Mouse (Mus musculus) E14TG2a.4 (cell line): ENCODE measurements at regions not wholly inside any gene's neighbourhood (a gene's known extent, or its start where the extent isn't known, plus 50 kb on each side); places are given as distances from the start of the nearest gene placed in this dataset.

ENCODE experiments used
- CTCF ChIP-seq: conservative IDR thresholded peaks from 2 replicates; pipeline ENCODE4 v1.5.1; 2014; ENCODE audit warnings: low read length
- NANOG ChIP-seq: IDR thresholded peaks from 2 replicates; pipeline ENCODE4 v1.6.1; 2014; ENCODE audit warnings: borderline replicate concordance, low read length, mixed read lengths
- POU5F1 ChIP-seq: IDR thresholded peaks from 2 replicates; pipeline ENCODE4 v1.6.1; 2014; ENCODE audit warnings: low read length, borderline replicate concordance

- no peak for TF ChIP-seq CTCF
- TF ChIP-seq POU5F1, result no peak
- TF ChIP-seq NANOG, result no peak
Measured at GRCm38 (mm10) chr14:111212929-111213657, 458.1 kb upstream of the Slitrk6 start.
